Mouse (Mus musculus): ENCODE data around the gene Vps37b. TPM values are rescaled to one million over a fixed set of nuclear protein-coding genes. Genes with fewer than 3 reads are reported as not detected.
A peak's percentile ranks its signal among the peaks of the same experiment; 100 is the strongest.

Vps37b gene
- polyA plus RNA-seq, 1 experiment = 46.6 TPM

DNA sequence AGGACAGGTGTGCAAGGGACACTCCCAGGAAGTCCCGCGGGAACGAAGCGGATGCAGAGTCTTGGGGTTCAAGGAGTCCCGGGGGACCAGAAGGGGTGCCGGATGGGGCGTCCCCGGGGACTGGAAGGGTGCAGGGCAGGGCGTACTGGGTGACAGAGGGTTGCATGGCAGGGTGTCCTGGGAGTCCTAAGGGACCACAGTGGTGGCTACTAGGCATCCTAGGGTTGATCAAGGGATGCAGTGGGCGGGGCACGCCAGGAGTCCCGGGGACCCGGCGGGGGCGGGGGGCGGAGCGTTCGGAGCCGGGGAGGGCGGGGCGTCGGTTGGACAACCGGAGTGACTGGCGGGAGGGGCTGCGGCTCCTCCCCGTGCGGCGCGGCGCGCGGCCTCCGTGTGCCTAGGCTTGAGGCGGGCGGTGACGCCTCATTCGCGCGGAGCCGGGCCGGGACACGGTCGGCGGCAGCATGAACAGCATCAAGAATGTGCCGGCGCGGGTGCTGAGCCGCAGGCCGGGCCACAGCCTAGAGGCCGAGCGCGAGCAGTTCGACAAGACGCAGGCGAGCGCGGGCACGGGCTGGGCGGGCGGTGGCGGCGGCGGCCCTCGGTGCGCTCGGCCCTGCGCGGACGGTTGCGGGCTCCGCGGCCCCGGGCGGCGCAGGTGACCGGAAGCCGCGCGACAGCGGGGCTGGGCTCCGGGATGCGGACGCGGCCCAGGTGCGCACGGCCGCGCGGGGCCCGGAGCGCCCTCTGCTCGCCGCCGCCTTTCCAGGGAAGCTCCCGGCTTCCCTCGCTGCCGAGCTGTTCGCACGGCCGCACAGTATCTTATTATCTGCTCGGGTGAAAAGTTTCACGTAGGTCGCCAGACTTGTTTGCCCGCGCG lies 58.5 kb downstream of the Vps37b start, which contains the start of gene Hip1r:
Gene Hip1r (plus strand): TSS at position 330 of the 880 bp plus-strand sequence.
- Histone ChIP-seq H3K27ac (ENCODE audit: control insufficient read depth, insufficient read depth, low read depth, low read length) (peak within 1 kb of the TSS; percentile 73), H3K4me3 (ENCODE audit: control insufficient read depth, low read depth, low read length) (peak within 1 kb of the TSS; percentile 95), H3K27me3 (ENCODE audit: control insufficient read depth, insufficient read depth, low read length) (no peaks in the 10 kb centered on the region)

GRCm38 (mm10) chr5:123972453-123972852 lies 59.6 kb downstream of the Vps37b start:
- Histone ChIP-seq H3K36me3 (ENCODE audit: control insufficient read depth, insufficient read depth, low read length) (0 out of 2 replicates have a peak, but pooled peaks cover 1% of the 10 kb centered on the region), H3K27me3 (ENCODE audit: control insufficient read depth, insufficient read depth, low read length) (no peaks in the 10 kb centered on the region), H3K4me1 (ENCODE audit: control insufficient read depth, insufficient read depth, low read length) (peaks cover 10% of the 10 kb centered on the region), H3K27ac (ENCODE audit: control insufficient read depth, insufficient read depth, low read depth, low read length) (no peak overlapping the region), H3K4me3 (ENCODE audit: control insufficient read depth, low read depth, low read length) (no peak overlapping the region)
- TF ChIP-seq POLR2A (IDR thresholded peaks at IDR 0.05; ENCODE audit: control insufficient read depth, low read depth, low read length) = no peak
- no peak for TF ChIP-seq CTCF (IDR thresholded peaks at IDR 0.05; ENCODE audit: control insufficient read depth, insufficient read depth, insufficient replicate concordance, low read depth, low read length)

More for the DNA sequence above, 58.5 kb downstream of the Vps37b start, which contains the start of gene Hip1r:
- TF ChIP-seq POLR2A (IDR thresholded peaks at IDR 0.05; ENCODE audit: control insufficient read depth, low read depth, low read length) (no peak), CTCF (IDR thresholded peaks at IDR 0.05; ENCODE audit: control insufficient read depth, insufficient read depth, insufficient replicate concordance, low read depth, low read length) (no peak)
- peaks cover 10% of the 10 kb centered on the region for H3K4me1 ChIP-seq (ENCODE audit: control insufficient read depth, insufficient read depth, low read length)
- H3K36me3 ChIP-seq (ENCODE audit: control insufficient read depth, insufficient read depth, low read length) = 0 out of 2 replicates have a peak, but pooled peaks cover 1% of the 10 kb centered on the region

GRCm38 (mm10) chr5:123970576-123970975 lies 61.5 kb downstream of the Vps37b start:
- Histone ChIP-seq H3K36me3 (ENCODE audit: control insufficient read depth, insufficient read depth, low read length) (0 out of 2 replicates have a peak, but pooled peaks cover 1% of the 10 kb centered on the region), H3K4me3 (ENCODE audit: control insufficient read depth, low read depth, low read length) (no peak overlapping the region), H3K4me1 (ENCODE audit: control insufficient read depth, insufficient read depth, low read length) (peaks cover 10% of the 10 kb centered on the region), H3K27ac (ENCODE audit: control insufficient read depth, insufficient read depth, low read depth, low read length) (no peak overlapping the region), H3K27me3 (ENCODE audit: control insufficient read depth, insufficient read depth, low read length) (no peaks in the 10 kb centered on the region)
- TF ChIP-seq POLR2A (IDR thresholded peaks at IDR 0.05; ENCODE audit: control insufficient read depth, low read depth, low read length) = no peak
- TF ChIP-seq CTCF (IDR thresholded peaks at IDR 0.05; ENCODE audit: control insufficient read depth, insufficient read depth, insufficient replicate concordance, low read depth, low read length) = no peak

DNA sequence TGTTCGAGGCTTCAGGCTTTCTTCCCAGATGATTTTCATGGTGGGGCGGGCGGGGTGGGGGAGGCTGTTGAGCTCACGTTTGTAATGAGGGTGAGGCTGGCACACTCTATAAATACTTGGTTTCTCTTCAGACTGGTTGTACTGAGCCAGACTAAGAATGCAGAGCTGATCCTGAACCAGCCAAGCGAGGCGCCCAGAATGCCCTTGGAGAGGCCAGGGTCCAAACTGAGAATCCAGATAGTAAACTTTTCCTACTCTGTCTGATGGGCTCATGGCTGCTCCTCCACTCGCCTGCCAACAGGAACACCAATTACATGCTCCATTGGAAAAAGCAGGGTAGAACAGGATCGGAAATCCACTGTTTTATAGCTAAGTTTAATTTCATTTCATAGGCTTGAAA lies 62.9 kb downstream of the Vps37b start:
- Histone ChIP-seq H3K36me3 (ENCODE audit: control insufficient read depth, insufficient read depth, low read length) (0 out of 2 replicates have a peak, but pooled peaks cover 1% of the 10 kb centered on the region), H3K27me3 (ENCODE audit: control insufficient read depth, insufficient read depth, low read length) (no peaks in the 10 kb centered on the region), H3K27ac (ENCODE audit: control insufficient read depth, insufficient read depth, low read depth, low read length) (no peak overlapping the region), H3K4me1 (ENCODE audit: control insufficient read depth, insufficient read depth, low read length) (peaks cover 7% of the 10 kb centered on the region), H3K4me3 (ENCODE audit: control insufficient read depth, low read depth, low read length) (no peak overlapping the region)
- TF ChIP-seq POLR2A (IDR thresholded peaks at IDR 0.05; ENCODE audit: control insufficient read depth, low read depth, low read length) = no peak
- no peak for TF ChIP-seq CTCF (IDR thresholded peaks at IDR 0.05; ENCODE audit: control insufficient read depth, insufficient read depth, insufficient replicate concordance, low read depth, low read length)

DNA sequence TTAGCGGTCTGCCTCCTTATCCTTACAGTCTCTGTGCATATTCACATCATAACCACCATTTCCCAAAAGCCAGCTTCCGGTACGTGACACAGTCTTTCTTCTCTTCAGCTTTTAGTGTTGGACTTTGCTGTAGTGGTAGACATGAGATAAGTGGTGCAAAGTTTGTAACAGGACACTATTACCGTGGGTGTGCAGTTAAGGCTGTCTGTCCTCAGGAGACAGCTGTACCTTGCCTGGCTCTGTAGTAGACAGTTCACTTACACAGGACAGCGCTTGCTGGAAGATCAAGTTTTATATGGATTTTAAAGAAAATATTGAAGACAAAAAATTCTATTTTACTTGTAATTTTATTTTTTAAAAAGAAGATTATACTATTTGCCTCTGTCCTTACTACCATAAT lies 63.6 kb downstream of the Vps37b start:
- no peaks in the 10 kb centered on the region for H3K27me3 ChIP-seq (ENCODE audit: control insufficient read depth, insufficient read depth, low read length)
- 0 out of 2 replicates have a peak, but pooled peaks cover 1% of the 10 kb centered on the region for H3K36me3 ChIP-seq (ENCODE audit: control insufficient read depth, insufficient read depth, low read length)
- H3K4me1 ChIP-seq (ENCODE audit: control insufficient read depth, insufficient read depth, low read length) = peaks cover 3% of the 10 kb centered on the region
- no peak overlapping the region for H3K4me3 ChIP-seq (ENCODE audit: control insufficient read depth, low read depth, low read length)
- no peak overlapping the region for H3K27ac ChIP-seq (ENCODE audit: control insufficient read depth, insufficient read depth, low read depth, low read length)
- TF ChIP-seq CTCF (IDR thresholded peaks at IDR 0.05; ENCODE audit: control insufficient read depth, insufficient read depth, insufficient replicate concordance, low read depth, low read length) (no peak), POLR2A (IDR thresholded peaks at IDR 0.05; ENCODE audit: control insufficient read depth, low read depth, low read length) (no peak)

DNA sequence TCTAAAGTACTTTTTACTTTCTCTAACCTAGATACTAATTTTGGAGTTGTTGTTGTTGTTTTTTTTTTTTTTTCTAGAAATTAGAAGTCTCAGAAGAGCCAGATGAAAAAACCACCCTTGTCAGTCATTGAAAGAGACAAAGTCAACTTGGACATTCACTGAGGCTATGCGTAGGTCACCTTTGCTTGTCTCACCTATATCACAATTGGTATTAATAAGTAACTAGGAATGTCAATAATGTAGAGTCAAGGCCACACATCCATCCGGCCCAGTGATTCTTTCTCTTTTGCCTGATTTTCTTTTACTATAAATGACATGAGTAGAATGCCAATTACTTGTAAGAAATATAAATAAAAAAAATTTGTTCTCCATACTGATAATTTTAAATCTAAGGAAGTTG lies 65.3 kb downstream of the Vps37b start:
- no peaks in the 10 kb centered on the region for H3K27me3 ChIP-seq (ENCODE audit: control insufficient read depth, insufficient read depth, low read length)
- no peak overlapping the region for H3K4me3 ChIP-seq (ENCODE audit: control insufficient read depth, low read depth, low read length)
- no peak overlapping the region for H3K27ac ChIP-seq (ENCODE audit: control insufficient read depth, insufficient read depth, low read depth, low read length)
- TF ChIP-seq CTCF (IDR thresholded peaks at IDR 0.05; ENCODE audit: control insufficient read depth, insufficient read depth, insufficient replicate concordance, low read depth, low read length) (no peak), POLR2A (IDR thresholded peaks at IDR 0.05; ENCODE audit: control insufficient read depth, low read depth, low read length) (no peak)
- H3K36me3 ChIP-seq (ENCODE audit: control insufficient read depth, insufficient read depth, low read length) = 0 out of 2 replicates have a peak, but pooled peaks cover 1% of the 10 kb centered on the region
- H3K4me1 ChIP-seq (ENCODE audit: control insufficient read depth, insufficient read depth, low read length) = no peaks in the 10 kb centered on the region

DNA sequence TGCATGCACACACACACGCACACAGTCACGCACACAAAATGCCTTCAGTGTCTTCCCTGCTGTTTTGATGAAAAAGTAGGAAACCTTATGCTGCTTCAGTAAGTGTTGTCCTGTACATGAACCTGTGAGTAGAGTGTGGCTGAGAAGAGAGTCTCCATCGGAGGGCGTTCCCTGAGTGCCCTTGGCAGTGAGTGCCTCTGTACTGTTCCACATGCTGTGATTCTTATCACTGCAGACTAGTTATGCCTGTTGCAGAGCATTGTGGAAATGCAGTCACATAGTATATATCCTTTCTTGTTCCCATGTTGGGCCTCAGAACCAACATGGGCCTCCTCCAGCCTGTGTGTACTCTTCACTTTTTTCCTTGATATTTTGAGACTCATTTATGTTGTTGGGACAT lies 67.9 kb downstream of the Vps37b start:
- H3K36me3 ChIP-seq (ENCODE audit: control insufficient read depth, insufficient read depth, low read length) = 0 out of 2 replicates have a peak, but pooled peaks cover under 1% of the 10 kb centered on the region
- no peak overlapping the region for H3K4me3 ChIP-seq (ENCODE audit: control insufficient read depth, low read depth, low read length)
- TF ChIP-seq POLR2A (IDR thresholded peaks at IDR 0.05; ENCODE audit: control insufficient read depth, low read depth, low read length) (no peak), CTCF (IDR thresholded peaks at IDR 0.05; ENCODE audit: control insufficient read depth, insufficient read depth, insufficient replicate concordance, low read depth, low read length) (no peak)
- H3K27ac ChIP-seq (ENCODE audit: control insufficient read depth, insufficient read depth, low read depth, low read length) = no peak overlapping the region
- H3K4me1 ChIP-seq (ENCODE audit: control insufficient read depth, insufficient read depth, low read length) = no peaks in the 10 kb centered on the region
- H3K27me3 ChIP-seq (ENCODE audit: control insufficient read depth, insufficient read depth, low read length) = no peaks in the 10 kb centered on the region
